Mouse (Mus musculus) kidney, embryonic 14.5 days (tissue): ENCODE results near the gene Ado. TPM values are rescaled to one million over a fixed set of nuclear protein-coding genes. Genes with fewer than 3 reads are reported as not detected.

Experiments
- ATAC-seq: fragments of 200-750 bp; cut with Nextera tagmentation; 2 replicates; pipeline ENCODE4 v1.8.0; 2017; ENCODE audit warnings: moderate number of reproducible peaks, mild to moderate bottlenecking, moderate TSS enrichment, moderate library complexity; ENCODE audit not compliant: low FRiP score, low TSS enrichment
- H3K27ac ChIP-seq: fragments of 300-500 bp; sonication (generic); 2 replicates; pipeline ENCODE4 v1.5.1; 2014; ENCODE audit warnings: low read depth, mild to moderate bottlenecking, low read length, moderate library complexity, mixed read lengths
- H3K27me3 ChIP-seq: fragments of 300-500 bp; sonication (generic); 2 replicates; pipeline ENCODE4 v1.6.1; 2014; ENCODE audit warnings: mild to moderate bottlenecking, low read length; ENCODE audit not compliant: control insufficient read depth, insufficient read depth
- H3K36me3 ChIP-seq: fragments of 300-500 bp; sonication (generic); 2 replicates; pipeline ENCODE4 v1.6.1; 2014; ENCODE audit warnings: low read length, mixed read lengths; ENCODE audit not compliant: control insufficient read depth, insufficient read depth
- H3K4me1 ChIP-seq: fragments of 300-500 bp; sonication (generic); 2 replicates; pipeline ENCODE4 v1.6.1; 2014; ENCODE audit warnings: low read length, mixed read lengths; ENCODE audit not compliant: control insufficient read depth, insufficient read depth
- H3K4me2 ChIP-seq: fragments of 300-500 bp; sonication (generic); replicated peaks from 2 replicates; pipeline ENCODE4 v1.6.1; 2014; ENCODE audit warnings: low read depth, mild to moderate bottlenecking, low read length
- H3K4me3 ChIP-seq: fragments of 300-500 bp; sonication (generic); 2 replicates; pipeline ENCODE4 v1.5.1; 2014; ENCODE audit warnings: mild to moderate bottlenecking, low read length
- H3K9ac ChIP-seq: fragments of 300-500 bp; sonication (generic); 2 replicates; pipeline ENCODE4 v1.6.1; 2014; ENCODE audit warnings: low read depth, mild to moderate bottlenecking, low read length, moderate library complexity
- H3K9me3 ChIP-seq: fragments of 300-500 bp; sonication (generic); 2 replicates; pipeline ENCODE4 v1.6.1; 2016; ENCODE audit warnings: low read length; ENCODE audit not compliant: control insufficient read depth
- WGBS: fragments of 180-500 bp; shearing (Covaris S2); extraction: QIAGEN DNeasy Blood & Tissue Kit; methylation state at CpG from one replicate; pipeline ENCODE4 v1.1.7; 2014; 5-methylcytosine and 5-hydroxymethylcytosine counted together
- polyA plus RNA-seq: library from polyadenylated mRNA; unstranded; fragments of >200 nt; fragmentation: Nextera tagmentation; extraction: Ambion mirVana; gene quantifications from 2 replicates; pipeline ENCODE4 v1.2.1, GENCODE M21; 2014

Gene Ado
- polyA plus RNA-seq, 1 experiment from 2014 or later: 82.1 TPM

GRCm38 (mm10) chr10:67497144-67497892, 51.4 kb downstream of the Ado start:
- 86% methylated on average over 15 of the region's 15 CpGs for WGBS
- no peaks in the 10 kb centered on the region for H3K27me3 ChIP-seq
- no peaks in the 10 kb centered on the region for H3K36me3 ChIP-seq
- no peaks in the 10 kb centered on the region for H3K9me3 ChIP-seq
- no peak overlapping the region for H3K4me2 ChIP-seq
- no peak overlapping the region for H3K9ac ChIP-seq
- H3K27ac ChIP-seq: no peak overlapping the region
- no peak overlapping the region for H3K4me3 ChIP-seq
- H3K4me1 ChIP-seq: no peaks in the 10 kb centered on the region
- ATAC-seq: no peak

Other genes with a start within 250 kb of the Ado start
- 0.97 and 0.99 TPM in 2 replicates for gene Egr2, start 13.5 kb downstream of the Ado start, polyA plus RNA-seq